Mouse (Mus musculus) ES-Bruce4 (cell line): ENCODE measurements at regions not wholly inside any gene's neighbourhood (a gene's known extent, or its start where the extent isn't known, plus 50 kb on each side); places are given as distances from the start of the nearest gene placed in this dataset.

Source experiments
- H3K27ac ChIP-seq: 2 replicates; pipeline ENCODE4 v1.5.1; 2012; ENCODE audit warnings: low read length, inconsistent platforms; ENCODE audit not compliant: insufficient read depth
- H3K27me3 ChIP-seq: 2 replicates; pipeline ENCODE4 v1.6.1; 2012; ENCODE audit warnings: mild to moderate bottlenecking, low read length, inconsistent platforms; ENCODE audit not compliant: control insufficient read depth, poor library complexity, insufficient read depth, severe bottlenecking
- H3K36me3 ChIP-seq: 2 replicates; pipeline ENCODE4 v1.6.1; 2012; ENCODE audit warnings: inconsistent platforms, mild to moderate bottlenecking, low read length, moderate library complexity; ENCODE audit not compliant: control insufficient read depth, poor library complexity, insufficient read depth, severe bottlenecking
- H3K4me1 ChIP-seq: one replicate; pipeline ENCODE4 v1.8.1; 2011; ENCODE audit warnings: low read length; ENCODE audit not compliant: control insufficient read depth, insufficient read depth
- H3K4me3 ChIP-seq: 2 replicates; pipeline ENCODE4 v1.5.1; 2011; ENCODE audit warnings: low read depth, mild to moderate bottlenecking, low read length
- H3K9ac ChIP-seq: 2 replicates; pipeline ENCODE4 v1.6.1; 2012; ENCODE audit warnings: low read depth, mild to moderate bottlenecking, inconsistent platforms; ENCODE audit not compliant: poor library complexity, severe bottlenecking
- H3K9me3 ChIP-seq: replicated peaks from 2 replicates; pipeline ENCODE4 v1.6.1; 2012; ENCODE audit warnings: mild to moderate bottlenecking, low read length, inconsistent platforms; ENCODE audit not compliant: control insufficient read depth, poor library complexity, insufficient read depth, severe bottlenecking
- CTCF ChIP-seq: IDR thresholded peaks from one replicate; pipeline ENCODE4 v1.8.1; 2011; ENCODE audit warnings: low read depth, low read length
- EP300 ChIP-seq: IDR thresholded peaks from 2 replicates; pipeline ENCODE4 v1.6.1; 2011; ENCODE audit warnings: low read depth, low read length; ENCODE audit not compliant: insufficient read depth
- POLR2A ChIP-seq: IDR thresholded peaks from one replicate; pipeline ENCODE4 v1.8.1; 2011; ENCODE audit warnings: low read length; ENCODE audit not compliant: insufficient read depth

GRCm38 (mm10) chr14:98538267-98538666, 368.7 kb upstream of the Dach1 start:
- Histone ChIP-seq H3K9ac (no peak overlapping the region), H3K27ac (no peak overlapping the region), H3K27me3 (no peaks in the 10 kb centered on the region), H3K4me3 (no peak overlapping the region), H3K36me3 (no peaks in the 10 kb centered on the region), H3K9me3 (no peaks in the 10 kb centered on the region), H3K4me1 (no peaks in the 10 kb centered on the region)
- TF ChIP-seq CTCF (no peak), POLR2A (no peak), EP300 (no peak)

- H3K4me3 ChIP-seq = no peak overlapping the region
- no peaks in the 10 kb centered on the region for H3K27me3 ChIP-seq
- H3K27ac ChIP-seq = no peak overlapping the region
- no peaks in the 10 kb centered on the region for H3K4me1 ChIP-seq
- H3K36me3 ChIP-seq = no peaks in the 10 kb centered on the region
- no peaks in the 10 kb centered on the region for H3K9me3 ChIP-seq
- TF ChIP-seq POLR2A (no peak), EP300 (no peak), CTCF (no peak)
- no peak overlapping the region for H3K9ac ChIP-seq
These were observed 364.0 kb upstream of the Dach1 start for GRCm38 (mm10) chr14:98533600-98533999.

GRCm38 (mm10) chr14:98520966-98521365, 351.4 kb upstream of the Dach1 start:
- Histone ChIP-seq H3K4me1 (no peaks in the 10 kb centered on the region), H3K27me3 (no peaks in the 10 kb centered on the region), H3K36me3 (no peaks in the 10 kb centered on the region), H3K4me3 (no peak overlapping the region), H3K9ac (no peak overlapping the region), H3K27ac (no peak overlapping the region), H3K9me3 (no peaks in the 10 kb centered on the region)
- no peak for TF ChIP-seq EP300
- no peak for TF ChIP-seq CTCF
- no peak for TF ChIP-seq POLR2A

- H3K4me3 ChIP-seq = no peak overlapping the region
- H3K36me3 ChIP-seq = no peaks in the 10 kb centered on the region
- no peaks in the 10 kb centered on the region for H3K4me1 ChIP-seq
- H3K27ac ChIP-seq = no peak overlapping the region
- H3K27me3 ChIP-seq = no peaks in the 10 kb centered on the region
- TF ChIP-seq POLR2A = no peak
- TF ChIP-seq EP300 = no peak
- TF ChIP-seq CTCF = no peak
- no peaks in the 10 kb centered on the region for H3K9me3 ChIP-seq
- H3K9ac ChIP-seq = no peak overlapping the region
These were observed 335.8 kb upstream of the Dach1 start for GRCm38 (mm10) chr14:98505321-98505720.

- H3K27me3 ChIP-seq = no peaks in the 10 kb centered on the region
- H3K4me3 ChIP-seq = no peak overlapping the region
- H3K27ac ChIP-seq = no peak overlapping the region
- H3K9me3 ChIP-seq = no peaks in the 10 kb centered on the region
- no peak overlapping the region for H3K9ac ChIP-seq
- no peaks in the 10 kb centered on the region for H3K36me3 ChIP-seq
- TF ChIP-seq POLR2A (no peak), EP300 (no peak), CTCF (no peak)
- no peaks in the 10 kb centered on the region for H3K4me1 ChIP-seq
These were observed 307.9 kb upstream of the Dach1 start for GRCm38 (mm10) chr14:98477416-98477815.

GRCm38 (mm10) chr14:98471803-98472509, 302.4 kb upstream of the Dach1 start:
- H3K36me3 ChIP-seq = no peaks in the 10 kb centered on the region
- H3K4me3 ChIP-seq = no peak overlapping the region
- H3K27me3 ChIP-seq = no peaks in the 10 kb centered on the region
- no peaks in the 10 kb centered on the region for H3K4me1 ChIP-seq
- H3K9me3 ChIP-seq = no peaks in the 10 kb centered on the region
- no peak overlapping the region for H3K9ac ChIP-seq
- no peak for TF ChIP-seq POLR2A
- TF ChIP-seq EP300 = no peak
- TF ChIP-seq CTCF = no peak
- no peak overlapping the region for H3K27ac ChIP-seq
